Mouse (Mus musculus) spleen, adult 10 weeks (tissue): ENCODE results near the gene Prrc2a. TPM values are rescaled to one million over a fixed set of nuclear protein-coding genes. Genes with fewer than 3 reads are reported as not detected.

Experiments used
- polyA plus RNA-seq: library from polyadenylated mRNA; stranded (reverse); fragments of 350-450 nt; fragmentation: Illumina TruSeq; extraction: RNeasy Lipid Tissue Mini Kit (QIAGEN cat#74804); gene quantifications from one replicate; pipeline ENCODE4 v1.2.3, GENCODE M21; 2015; ENCODE audit warnings: low replicate concordance; ENCODE audit not compliant: insufficient read depth

The Prrc2a gene
- polyA plus RNA-seq, result 58.2 TPM

DNA sequence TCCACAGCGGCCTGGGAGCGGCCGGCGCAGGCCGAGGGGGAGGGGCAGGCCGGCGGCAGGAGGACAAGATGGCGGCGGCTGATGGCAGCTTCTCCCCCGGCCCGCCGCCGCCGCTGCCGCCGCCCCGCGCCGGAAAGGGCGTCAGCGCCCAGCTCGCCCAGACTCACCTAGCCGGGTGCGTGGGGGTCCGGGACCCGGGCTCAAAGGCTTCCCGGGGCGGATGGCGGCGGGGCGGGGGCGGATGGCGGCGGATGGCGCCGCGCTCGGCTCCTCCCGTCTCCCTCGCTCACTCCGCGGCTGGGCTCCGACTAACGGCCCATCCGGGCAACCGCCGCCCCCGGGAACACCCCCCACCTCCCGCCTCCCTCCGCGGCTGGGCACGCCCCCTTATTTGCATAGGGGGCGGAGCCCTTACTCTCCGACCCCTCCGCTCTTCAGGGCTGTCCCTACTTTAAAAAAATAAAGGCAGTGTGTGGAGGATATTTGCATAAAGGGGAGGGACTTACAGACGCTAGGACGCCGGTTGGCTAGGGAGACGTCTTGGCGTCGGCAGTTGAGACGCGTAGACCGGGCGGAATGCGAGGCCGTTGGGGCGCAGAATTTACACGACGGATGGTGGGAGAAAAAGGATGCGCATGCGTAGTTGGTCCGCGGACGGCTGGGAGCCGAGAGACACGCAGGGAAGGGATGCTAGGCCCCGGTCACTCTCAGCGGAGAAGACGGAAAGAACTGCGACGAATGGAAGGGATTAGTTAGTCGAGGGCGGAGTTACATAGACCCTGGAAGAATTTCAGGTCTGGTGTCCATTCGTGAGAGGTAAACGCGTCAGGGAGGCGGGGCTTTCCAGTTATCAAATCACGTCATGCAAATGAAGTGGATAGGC is at the start of gene Prrc2a:
Gene Prrc2a, minus strand, starts transcription at position 330 of the 883 bp plus-strand sequence.

DNA sequence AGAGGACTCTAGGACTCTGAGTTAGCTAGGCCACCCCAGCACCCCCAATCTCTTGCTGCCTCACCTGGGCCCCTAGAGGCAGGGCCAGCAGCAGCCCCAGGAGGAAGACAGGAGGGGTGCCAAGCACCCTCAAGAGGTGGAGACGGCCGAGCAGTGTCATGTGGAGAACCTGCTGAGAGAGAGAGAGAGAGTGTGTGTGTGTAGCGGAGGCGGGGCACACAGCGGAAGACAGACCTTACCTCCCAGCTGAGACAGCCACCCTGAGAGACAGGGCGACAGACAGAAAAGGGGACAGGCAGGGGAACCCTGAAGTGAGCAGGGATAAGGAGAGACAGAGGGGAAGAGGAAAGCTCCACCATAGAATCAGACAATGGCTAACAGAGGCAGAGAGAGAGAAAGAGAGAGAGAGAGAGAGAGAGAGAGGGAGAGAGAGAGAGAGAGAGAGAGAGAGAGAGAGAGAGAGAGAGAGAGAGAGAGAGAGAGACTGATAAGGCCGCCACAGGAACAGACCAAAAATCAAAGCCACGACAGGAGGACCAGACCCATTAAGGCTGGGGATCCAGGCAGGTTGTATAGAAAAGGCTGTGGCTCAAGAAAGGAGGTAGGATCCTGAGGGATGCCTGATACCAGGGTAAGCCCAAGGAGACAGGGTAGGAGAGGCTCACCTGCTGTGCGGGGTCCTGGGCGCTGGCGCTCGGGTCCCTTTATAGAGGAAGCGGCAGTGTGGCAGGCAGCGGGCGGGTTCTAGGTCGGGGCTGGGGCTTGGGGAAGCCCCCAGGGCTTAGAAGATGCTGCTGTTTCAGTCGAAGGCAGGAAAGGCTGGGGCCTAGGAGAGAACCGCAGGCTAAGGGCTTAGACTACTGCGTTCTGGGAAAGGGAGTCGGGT is 40.0 kb upstream of the Prrc2a start, which contains the start of gene Lta:
Gene Lta, minus strand, starts transcription at position 858 of the 886 bp plus-strand sequence.

DNA sequence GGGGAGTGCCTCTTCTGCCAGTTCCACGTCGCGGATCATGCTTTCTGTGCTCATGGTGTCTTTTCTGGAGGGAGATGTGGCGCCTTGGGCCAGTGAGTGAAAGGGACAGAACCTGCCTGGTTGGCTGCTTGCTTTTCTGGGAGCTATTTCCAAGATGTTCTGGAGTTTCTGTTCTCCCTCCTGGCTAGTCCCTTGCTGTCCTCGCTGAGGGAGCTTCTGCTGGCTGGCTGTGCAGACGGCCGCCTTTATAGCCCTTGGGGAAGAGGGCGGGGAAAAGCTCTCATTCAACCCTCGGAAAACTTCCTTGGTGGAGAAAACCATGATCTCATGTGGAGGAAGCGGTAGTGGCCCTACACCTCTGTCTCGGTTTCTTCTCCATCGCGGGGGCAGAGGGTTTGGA is 37.1 kb upstream of the Prrc2a start, which contains the start of gene Tnf:
Gene Tnf, minus strand, starts transcription at position 221 of the 400 bp plus-strand sequence.

DNA sequence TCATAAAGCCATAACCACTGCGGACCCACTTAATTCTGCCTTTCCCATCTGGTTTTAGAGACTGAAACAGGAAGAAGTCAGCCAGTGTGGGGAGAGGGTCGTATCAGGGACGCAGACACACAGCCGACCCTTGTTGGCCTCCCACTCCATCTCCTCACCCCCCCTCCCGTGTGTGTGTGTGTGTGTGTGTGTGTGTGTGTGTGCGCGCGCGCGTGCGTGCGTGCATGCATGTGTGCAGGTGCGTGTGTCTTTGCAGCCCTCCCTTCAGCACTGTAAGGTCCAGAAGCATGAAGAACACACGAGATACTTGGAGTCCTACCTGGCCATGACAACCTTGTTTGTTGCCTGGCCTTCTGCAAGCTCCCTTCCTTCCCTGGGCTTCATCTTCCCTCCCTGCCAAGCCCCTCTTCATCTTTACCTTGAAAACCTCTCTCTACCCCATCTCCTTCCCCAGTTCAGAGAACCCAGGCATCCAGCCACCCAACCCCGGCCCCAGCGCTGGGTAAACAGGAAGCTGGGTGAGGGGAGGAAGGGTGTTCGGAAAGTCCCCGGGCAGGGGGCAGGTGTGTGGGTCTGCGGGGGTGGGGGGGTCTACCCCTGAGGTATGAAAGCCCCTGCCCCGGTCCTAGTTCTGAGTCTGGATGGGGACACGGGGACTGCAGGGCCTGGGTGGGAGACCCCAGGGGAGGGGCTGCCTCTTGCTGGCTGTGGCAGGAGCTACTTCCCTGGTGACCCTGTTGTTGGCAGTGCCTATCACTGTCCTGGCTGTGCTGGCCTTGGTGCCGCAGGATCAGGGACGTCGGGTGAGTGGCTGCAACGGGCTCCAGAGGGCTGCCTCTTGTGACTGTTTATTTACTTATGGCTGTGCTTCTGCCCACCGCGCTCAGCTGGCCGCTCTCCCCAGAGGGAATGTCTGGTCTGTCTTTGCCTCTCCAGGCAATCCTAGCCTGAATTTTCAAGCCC is 29.5 kb upstream of the Prrc2a start, which contains the start of gene Ltb:
Gene Ltb, plus strand, starts transcription at position 559 of the 963 bp plus-strand sequence.

DNA sequence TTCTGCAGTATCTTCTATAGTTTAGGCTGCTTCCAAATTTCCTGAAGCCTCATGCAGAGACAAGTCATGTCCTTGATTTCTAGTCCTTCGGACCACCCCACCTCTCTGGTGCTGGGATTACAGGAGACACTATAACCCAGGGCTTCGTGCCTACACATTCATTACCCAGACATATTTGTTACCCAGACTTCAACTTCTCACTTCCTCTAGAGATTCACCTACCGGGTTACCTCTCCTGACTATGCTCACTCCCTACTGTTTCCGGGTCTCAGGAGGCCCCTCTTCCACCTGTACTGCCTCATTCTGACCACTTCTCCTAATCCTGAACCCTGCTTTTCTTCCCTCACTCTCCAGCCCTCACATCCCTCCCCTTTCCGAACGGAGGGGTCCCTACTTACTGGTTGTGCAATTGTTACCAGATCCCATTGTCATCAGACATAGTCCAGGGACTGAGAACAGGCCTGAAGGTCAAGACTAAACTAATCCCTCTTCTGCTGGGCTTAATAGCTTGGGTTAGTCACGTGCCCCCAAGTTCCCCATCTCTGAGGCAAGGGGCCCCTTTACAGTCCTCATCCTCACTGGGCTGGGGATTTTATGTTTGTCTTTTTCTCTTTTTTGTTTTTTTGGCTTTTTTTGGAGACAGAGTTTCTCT is 23.4 kb upstream of the Prrc2a start, which contains the start of gene Lst1:
Gene Lst1, minus strand, starts transcription at position 481 of the 652 bp plus-strand sequence.

DNA sequence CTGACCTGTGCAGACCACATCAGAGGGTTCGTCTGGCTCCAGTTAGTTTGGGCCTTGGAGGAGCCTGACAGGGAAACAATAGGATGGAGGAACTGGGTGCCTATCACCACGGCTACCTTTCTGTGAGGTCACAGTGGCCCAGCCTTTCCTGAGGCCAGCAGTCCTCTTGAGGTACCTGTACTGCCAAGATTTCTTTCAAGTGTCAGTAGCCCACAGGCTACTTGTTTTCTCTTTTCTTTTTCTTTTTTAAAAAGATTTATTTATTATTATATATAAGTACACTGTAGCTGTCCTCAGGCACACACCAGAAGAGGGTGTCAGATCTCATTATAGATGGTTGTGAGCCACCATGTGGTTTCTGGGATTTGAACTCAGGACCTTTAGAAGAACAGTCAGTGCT is 11.3 kb upstream of the Prrc2a start, which contains the start of gene Aif1:
Gene Aif1, minus strand, starts transcription at position 101 of the 400 bp plus-strand sequence.

DNA sequence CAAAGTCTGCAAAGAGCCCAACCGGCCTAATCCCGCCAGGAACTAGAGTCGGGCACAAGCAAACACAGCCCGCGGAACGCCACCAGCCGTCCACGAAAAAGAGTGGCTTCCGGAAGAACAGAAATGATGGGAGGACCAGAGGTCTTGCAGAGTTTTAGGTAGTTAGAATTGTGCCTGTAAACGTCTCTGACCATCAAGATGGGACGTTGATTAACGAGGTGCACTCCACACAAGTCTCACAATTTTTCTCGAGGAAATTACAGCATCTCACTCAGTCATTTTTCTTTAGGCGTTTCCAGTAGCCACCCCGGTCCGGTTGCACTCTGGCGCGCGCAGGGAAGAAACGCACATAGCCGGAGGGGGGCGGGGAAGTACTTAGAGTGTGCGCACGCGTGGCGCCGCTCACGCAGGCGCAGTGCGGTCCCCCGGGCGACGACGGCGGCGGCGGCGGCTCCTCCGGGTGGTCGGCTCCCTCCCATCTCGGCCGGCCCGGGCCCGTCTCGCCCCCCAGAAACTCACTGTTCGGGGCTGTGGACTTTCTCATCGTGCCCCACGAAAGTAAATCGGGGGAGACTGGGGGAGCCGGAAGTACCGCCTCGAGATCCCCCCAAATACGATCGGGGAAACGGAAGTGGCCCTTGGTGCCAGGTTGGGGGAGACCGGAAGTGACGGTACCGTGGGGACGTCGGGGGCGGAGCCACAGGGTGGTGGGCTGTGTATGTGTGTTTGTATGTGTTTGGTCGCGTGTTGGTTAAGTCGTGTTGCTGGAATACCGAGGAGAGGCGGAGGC is 29.7 kb downstream of the Prrc2a start, which contains the start of gene Bag6:
Gene Bag6, plus strand, starts transcription at position 378 of the 790 bp plus-strand sequence.

DNA sequence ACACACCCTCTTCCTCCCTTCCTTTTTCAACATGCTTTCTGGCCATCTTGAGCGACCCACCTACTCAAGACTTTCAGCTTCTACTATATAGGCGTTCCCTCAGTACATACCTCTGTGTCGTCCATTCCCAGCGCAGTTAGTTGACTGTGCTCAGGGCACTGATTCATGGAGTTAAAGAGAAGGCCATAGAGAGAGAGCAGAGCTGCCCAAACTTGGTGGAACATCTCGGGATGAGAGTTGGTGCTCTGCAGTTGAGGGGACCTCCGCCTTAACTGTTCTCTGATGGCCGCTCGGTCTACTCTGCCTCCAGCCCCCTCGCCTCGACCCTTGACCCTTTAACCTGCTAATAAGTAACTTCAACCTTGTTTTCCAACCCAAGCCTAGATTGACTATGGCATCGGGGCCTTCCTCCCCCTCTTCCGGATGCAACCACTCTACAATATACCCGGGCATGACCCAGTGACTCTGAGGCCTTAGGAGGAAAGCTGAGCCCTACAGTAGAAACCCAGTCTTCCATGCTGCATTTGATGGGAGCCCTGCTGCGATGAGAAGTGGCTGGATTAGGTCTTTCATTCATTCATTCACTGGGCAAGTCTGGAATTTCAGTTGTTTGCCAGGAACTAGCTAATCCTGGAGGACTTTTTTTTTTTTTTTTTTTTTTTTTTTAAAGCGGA is 33.1 kb downstream of the Prrc2a start, which contains the start of gene Apom:
Gene Apom, minus strand, starts transcription at position 551 of the 674 bp plus-strand sequence.

DNA sequence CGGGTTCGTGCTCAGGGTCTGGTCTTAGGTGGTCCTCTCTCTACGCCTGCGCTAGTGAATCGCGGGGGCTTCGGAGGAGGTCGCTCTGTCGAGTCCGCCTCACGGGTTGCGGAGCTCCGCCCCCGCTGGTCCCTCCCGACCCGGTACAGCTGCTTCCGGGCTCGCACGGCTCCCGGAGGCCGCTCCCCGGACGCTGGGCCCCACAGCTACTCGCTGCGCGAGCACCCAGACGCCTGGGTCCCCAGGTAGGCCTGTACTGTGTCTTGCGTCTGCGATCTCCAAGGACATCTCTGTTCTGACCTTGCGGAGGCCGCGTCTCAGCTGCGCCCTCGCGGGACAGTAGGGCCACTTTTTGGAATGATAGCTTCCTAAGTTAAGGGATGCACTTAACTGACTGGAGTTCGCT is 38.5 kb downstream of the Prrc2a start, which contains the start of gene D17H6S53E:
Gene D17H6S53E, plus strand, starts transcription at position 168 of the 406 bp plus-strand sequence.

DNA sequence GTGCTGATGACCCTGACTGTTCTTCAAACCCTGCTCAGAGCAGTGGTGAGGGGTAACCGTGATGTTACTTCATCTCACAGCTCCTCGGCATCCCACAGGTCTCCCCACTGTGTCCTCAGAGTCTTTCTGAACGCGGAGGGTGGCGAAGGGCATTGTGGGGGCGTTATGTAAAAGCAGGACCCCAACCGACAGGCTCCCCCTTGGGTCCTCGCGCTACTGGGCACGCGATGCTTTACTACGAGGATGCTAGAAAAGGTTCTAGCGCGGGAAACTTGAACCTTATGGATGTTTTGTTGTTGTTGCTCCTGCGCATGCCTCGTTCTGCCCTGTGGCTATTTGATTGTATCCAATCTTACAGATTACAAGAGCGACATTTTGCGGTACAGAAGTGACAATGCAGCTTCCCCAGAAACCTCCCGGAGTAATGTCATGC is 42.8 kb downstream of the Prrc2a start, which contains the start of gene Csnk2b:
Gene Csnk2b, minus strand, starts transcription at position 183 of the 433 bp plus-strand sequence.

DNA sequence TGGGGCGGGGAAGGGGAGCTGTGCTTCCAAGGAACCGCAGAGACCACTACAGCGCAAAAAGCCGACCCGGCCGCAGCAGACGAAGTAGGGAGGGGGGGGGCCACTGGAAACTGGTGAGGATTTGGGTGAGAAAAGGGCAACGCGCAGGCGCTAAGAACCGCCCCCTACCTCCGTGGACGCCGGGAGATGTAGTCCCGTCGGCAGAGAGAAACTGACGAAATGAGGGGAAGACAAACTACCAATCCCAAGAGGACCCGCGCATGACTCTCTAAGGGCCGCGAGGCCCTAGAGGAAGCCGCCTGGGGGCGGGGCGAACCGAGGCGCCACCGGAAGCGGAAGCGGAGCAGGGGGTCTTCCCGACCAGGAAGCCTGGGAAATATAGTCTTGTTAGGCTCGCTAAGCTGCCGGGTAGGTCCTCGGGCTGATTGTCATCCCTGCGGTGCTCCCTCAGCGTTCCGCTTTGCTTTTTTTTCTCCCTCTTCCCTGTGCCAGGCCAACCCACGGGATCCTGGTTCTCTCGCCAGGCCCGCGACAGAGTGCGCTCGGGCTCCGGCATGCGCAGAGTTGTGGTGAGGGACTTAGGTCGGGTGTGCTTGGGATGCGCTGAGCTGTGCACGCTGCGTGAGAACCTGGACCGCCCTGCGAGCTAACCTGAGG is 43.4 kb downstream of the Prrc2a start, which contains the start of gene Gpank1:
Gene Gpank1, plus strand, starts transcription at position 313 of the 657 bp plus-strand sequence.

DNA sequence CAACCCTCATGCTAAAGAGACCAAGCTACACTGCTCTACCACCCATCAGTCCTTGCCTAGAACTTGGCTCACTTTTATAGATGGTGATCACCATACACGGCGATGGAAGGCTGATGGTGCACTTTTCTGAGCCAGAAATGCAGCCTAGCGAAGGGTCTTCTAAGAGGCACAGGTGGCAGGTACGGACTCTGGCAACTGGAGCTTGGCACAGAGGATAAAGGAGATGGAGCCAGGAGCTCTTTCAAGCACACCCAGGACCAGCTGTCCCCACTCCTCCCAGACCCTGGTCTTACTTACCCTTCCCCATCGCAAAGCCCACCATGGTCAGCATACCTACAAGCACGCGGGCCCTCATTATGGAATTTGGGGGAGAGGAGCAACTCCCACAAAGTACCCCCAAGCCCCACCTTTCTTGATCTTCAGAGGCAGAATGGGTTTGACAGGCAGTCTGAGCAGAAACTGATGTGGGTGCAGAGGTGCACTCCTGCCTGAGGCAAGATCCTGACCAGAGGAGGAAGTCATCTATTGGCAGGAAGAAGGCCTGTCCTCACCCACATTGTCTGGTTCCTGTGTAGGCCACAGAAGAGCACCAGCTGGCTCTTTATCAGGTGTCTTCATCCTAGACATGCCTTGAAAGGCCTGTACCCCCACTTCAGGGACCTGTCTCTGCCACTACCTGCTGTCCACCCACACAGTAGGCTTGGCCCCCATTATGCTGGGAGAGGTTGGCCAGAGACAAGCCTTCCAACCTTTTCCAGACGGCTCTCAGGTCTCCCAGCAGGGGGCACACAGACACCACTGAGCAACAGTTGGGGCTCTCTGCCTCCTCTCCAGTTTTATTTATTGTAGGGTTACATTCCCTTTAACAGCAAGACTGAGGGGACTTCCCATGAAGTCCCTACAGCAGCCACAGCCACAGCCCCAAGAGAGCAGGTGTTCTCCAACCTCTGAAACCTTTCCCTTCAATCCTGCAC is 49.4 kb downstream of the Prrc2a start, which contains the start of gene Ly6g5b:
Gene Ly6g5b, minus strand, starts transcription at position 383 of the 974 bp plus-strand sequence.

DNA sequence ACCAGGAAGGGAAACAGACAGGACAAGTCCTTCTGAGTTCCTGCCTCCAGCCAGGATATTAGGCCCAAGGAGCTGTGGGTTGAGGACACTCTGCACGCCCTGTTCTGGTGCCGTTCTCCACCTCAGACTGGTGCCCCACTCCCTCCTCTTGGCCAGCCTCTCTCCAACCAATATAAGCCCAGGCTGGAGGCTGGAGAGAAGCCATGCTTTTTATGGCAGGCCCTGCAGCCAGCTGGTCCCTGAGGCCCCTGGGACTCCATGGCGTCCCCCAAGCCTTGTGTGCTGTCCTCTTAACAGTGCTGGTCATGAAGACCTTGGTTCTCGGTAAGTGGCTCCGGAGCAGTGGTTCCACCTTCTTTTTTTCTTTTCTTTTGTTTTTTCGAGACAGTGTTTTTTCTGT is 56.6 kb downstream of the Prrc2a start, which contains the start of gene Ly6g5c:
Gene Ly6g5c, plus strand, starts transcription at position 183 of the 400 bp plus-strand sequence.

